Mouse (Mus musculus): ENCODE data around the gene Fbxo9. TPM values are rescaled to one million over a fixed set of nuclear protein-coding genes. Genes with fewer than 3 reads are reported as not detected.

Fbxo9 gene
- total and polyA plus RNA-seq, 2 experiments from 2014 or later: 60.4 to 67.5 TPM

DNA sequence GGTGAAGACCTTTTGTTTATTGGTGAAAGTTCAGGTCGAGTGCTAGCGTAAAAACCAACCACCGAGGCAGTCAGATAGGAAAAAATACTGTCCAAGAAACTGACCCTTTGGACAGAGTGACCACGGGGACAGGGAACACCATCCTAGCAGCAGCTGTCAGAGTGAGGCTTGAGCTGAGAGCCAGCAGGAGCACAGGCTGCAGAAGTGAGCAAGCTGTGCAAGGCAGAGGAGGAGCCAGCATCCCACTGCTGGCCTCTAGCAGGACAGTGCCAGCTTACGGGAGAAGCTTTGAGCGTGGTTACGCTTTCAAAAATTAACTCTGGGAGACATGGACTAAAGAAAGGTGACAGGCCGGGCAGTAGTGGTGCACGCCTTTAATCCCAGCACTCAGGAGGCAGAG lies 21.1 kb downstream of the Fbxo9 start:
- no peak for ATAC-seq (ENCODE audit: insufficient read depth, low read depth)
- Histone ChIP-seq H3K27ac (ENCODE audit: low read depth) (no peak overlapping the region), H3K4me2 (ENCODE audit: low read depth, low read length) (no peak overlapping the region)

DNA sequence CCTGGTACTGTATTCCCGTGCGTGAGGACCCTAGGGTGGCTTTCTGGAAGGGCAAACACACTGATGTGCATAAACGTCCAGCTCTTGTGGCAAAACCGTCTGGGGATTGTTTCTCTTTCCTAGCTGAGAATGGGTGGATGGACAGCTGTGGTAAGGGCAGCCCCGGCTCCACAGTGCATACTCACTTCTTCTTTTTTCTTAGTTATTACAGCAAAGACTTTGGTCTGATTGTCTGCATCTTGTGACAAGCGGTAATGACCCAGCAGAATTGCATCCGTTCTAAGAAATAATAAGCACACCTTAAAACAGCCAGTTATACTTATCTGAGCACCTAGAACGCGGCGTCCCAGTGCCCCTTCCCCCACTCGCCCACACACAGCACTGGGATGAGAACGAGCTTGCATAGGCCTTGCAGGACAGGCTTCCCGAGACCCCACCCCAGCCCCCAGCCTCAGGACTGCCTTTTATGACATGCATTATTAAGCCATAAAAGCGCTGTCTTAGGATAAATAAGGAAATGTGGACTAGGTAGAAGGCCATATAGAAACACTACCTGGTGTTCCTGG lies 23.1 kb downstream of the Fbxo9 start:
- 87% methylated on average over 14 of the region's 14 CpGs for WGBS
- H3K36me3 ChIP-seq (replicated peaks; ENCODE audit: control insufficient read depth, insufficient read depth, low read length): peaks cover 63% of the 10 kb centered on the region

More for the DNA sequence above, 21.1 kb downstream of the Fbxo9 start:
- TF ChIP-seq EP300 (IDR thresholded peaks at IDR 0.05; ENCODE audit: low read depth) (no peak), CTCF (IDR thresholded peaks at IDR 0.05; ENCODE audit: low read depth) (no peak)
- H3K27me3 ChIP-seq (ENCODE audit: control insufficient read depth, insufficient read depth, low read length): no peaks in the 10 kb centered on the region
- DNase-seq (ENCODE audit: low spot score): no peak
- H3K4me1 ChIP-seq (ENCODE audit: control insufficient read depth, insufficient read depth): peaks cover 17% of the 10 kb centered on the region; the same call in 1 of the 2 replicates
- peaks cover 62% of the 10 kb centered on the region for H3K36me3 ChIP-seq (replicated peaks; ENCODE audit: control insufficient read depth, insufficient read depth, low read length)
- WGBS: 86% methylated on average over 9 of the region's 9 CpGs
- no peak overlapping the region for H3K4me3 ChIP-seq (ENCODE audit: low read depth, low read length)
- no peaks in the 10 kb centered on the region for H3K9me3 ChIP-seq (replicated peaks; ENCODE audit: control insufficient read depth, low read length)
- no peak overlapping the region for H3K9ac ChIP-seq (replicated peaks; ENCODE audit: low read depth, low read length)

DNA sequence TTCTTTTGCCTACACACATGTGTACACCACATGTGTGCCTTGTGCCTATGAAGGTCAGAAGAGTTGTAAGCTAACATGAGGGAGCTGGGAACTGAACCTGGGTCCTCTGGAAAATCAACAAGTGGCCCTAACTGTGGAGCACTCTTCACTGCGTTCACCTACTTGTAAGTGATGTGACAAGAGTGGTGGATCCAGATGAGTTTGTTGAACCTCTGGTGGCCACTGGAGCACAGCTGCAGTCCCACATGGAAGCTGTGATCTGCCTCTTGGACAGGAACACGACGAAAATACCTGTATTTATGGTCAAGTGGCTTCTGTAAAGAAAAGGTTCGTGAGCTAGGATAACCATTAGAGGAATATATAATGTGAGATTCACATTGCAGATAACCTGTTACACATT lies 24.5 kb downstream of the Fbxo9 start:
- H3K36me3 ChIP-seq (replicated peaks; ENCODE audit: control insufficient read depth, insufficient read depth, low read length): peaks cover 61% of the 10 kb centered on the region
- peaks cover 12% of the 10 kb centered on the region; the same call in 1 of the 2 replicates for H3K4me1 ChIP-seq (ENCODE audit: control insufficient read depth, insufficient read depth)
- no peak for TF ChIP-seq CTCF (IDR thresholded peaks at IDR 0.05; ENCODE audit: low read depth)
- TF ChIP-seq EP300 (IDR thresholded peaks at IDR 0.05; ENCODE audit: low read depth): no peak
- no peak overlapping the region for H3K27ac ChIP-seq (ENCODE audit: low read depth)
- H3K9ac ChIP-seq (replicated peaks; ENCODE audit: low read depth, low read length): no peak overlapping the region
- H3K9me3 ChIP-seq (replicated peaks; ENCODE audit: control insufficient read depth, low read length): no peaks in the 10 kb centered on the region
- ATAC-seq (ENCODE audit: insufficient read depth, low read depth) (no peak), DNase-seq (ENCODE audit: low spot score) (no peak)
- WGBS: 89% methylated on average over 4 of the region's 4 CpGs
- H3K4me2 ChIP-seq (ENCODE audit: low read depth, low read length): no peak overlapping the region
- no peak overlapping the region for H3K4me3 ChIP-seq (ENCODE audit: low read depth, low read length)
- no peaks in the 10 kb centered on the region for H3K27me3 ChIP-seq (ENCODE audit: control insufficient read depth, insufficient read depth, low read length)

More for the DNA sequence above, 23.1 kb downstream of the Fbxo9 start:
- TF ChIP-seq EP300 (IDR thresholded peaks at IDR 0.05; ENCODE audit: low read depth) (no peak), CTCF (IDR thresholded peaks at IDR 0.05; ENCODE audit: low read depth) (no peak)
- ATAC-seq (ENCODE audit: insufficient read depth, low read depth) (no peak), DNase-seq (ENCODE audit: low spot score) (no peak)
- Histone ChIP-seq H3K9ac (replicated peaks; ENCODE audit: low read depth, low read length) (no peak overlapping the region), H3K4me1 (ENCODE audit: control insufficient read depth, insufficient read depth) (peaks cover 17% of the 10 kb centered on the region; the same call in 1 of the 2 replicates), H3K27ac (ENCODE audit: low read depth) (no peak overlapping the region), H3K9me3 (replicated peaks; ENCODE audit: control insufficient read depth, low read length) (no peaks in the 10 kb centered on the region), H3K4me2 (ENCODE audit: low read depth, low read length) (no peak overlapping the region), H3K27me3 (ENCODE audit: control insufficient read depth, insufficient read depth, low read length) (no peaks in the 10 kb centered on the region), H3K4me3 (ENCODE audit: low read depth, low read length) (no peak overlapping the region)

DNA sequence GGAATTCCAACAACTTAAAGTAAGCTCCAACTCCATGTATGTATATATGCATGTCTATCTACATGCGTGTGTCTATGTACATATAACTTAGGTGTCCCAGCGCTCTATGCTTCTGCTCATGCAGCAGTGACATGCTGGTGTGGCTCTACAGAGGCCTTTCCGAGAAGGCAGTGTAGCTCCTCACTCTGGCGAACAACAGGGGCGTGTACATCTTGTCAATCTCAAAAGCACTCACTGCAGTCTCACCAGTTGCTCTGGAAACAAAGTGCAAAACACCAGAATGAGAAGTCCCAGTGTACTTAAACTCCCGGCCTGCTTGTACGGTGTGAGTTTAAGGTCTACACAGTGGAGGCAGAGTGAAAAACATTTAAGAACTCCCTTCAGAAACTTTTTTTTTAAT lies 27.0 kb downstream of the Fbxo9 start:
- H3K4me2 ChIP-seq (ENCODE audit: low read depth, low read length): no peak overlapping the region
- H3K27me3 ChIP-seq (ENCODE audit: control insufficient read depth, insufficient read depth, low read length): no peaks in the 10 kb centered on the region
- no peaks in the 10 kb centered on the region for H3K9me3 ChIP-seq (replicated peaks; ENCODE audit: control insufficient read depth, low read length)
- peaks cover 52% of the 10 kb centered on the region for H3K36me3 ChIP-seq (replicated peaks; ENCODE audit: control insufficient read depth, insufficient read depth, low read length)
- TF ChIP-seq EP300 (IDR thresholded peaks at IDR 0.05; ENCODE audit: low read depth) (no peak), CTCF (IDR thresholded peaks at IDR 0.05; ENCODE audit: low read depth) (no peak)
- H3K4me3 ChIP-seq (ENCODE audit: low read depth, low read length): no peak overlapping the region
- H3K27ac ChIP-seq (ENCODE audit: low read depth): no peak overlapping the region
- H3K4me1 ChIP-seq (ENCODE audit: control insufficient read depth, insufficient read depth): no peaks in the 10 kb centered on the region
- no peak for DNase-seq (ENCODE audit: low spot score)
- no peak overlapping the region for H3K9ac ChIP-seq (replicated peaks; ENCODE audit: low read depth, low read length)
- 73% methylated on average over 7 of the region's 7 CpGs for WGBS
- ATAC-seq (ENCODE audit: insufficient read depth, low read depth): no peak

DNA sequence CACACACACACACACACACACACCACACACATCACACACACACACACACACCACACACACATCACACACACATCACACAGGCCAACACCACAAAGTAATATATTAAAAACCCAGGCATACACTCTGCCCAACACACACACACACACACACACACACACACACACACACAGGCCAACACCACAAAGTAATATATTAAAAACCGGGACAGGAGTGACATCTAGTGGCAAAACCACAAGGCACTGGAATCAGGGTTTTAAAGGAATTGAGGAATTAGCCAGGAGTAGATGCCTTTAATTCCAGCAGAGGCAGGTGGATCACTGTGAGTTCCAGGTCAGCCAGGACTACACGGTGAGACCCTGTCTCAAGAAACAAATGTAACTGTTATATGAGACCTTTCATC lies 30.6 kb downstream of the Fbxo9 start:
- WGBS: 20% methylated on average over 2 of the region's 2 CpGs
- no peak for DNase-seq (ENCODE audit: low spot score)
- H3K9me3 ChIP-seq (replicated peaks; ENCODE audit: control insufficient read depth, low read length): no peaks in the 10 kb centered on the region
- peaks cover 16% of the 10 kb centered on the region for H3K36me3 ChIP-seq (replicated peaks; ENCODE audit: control insufficient read depth, insufficient read depth, low read length)
- no peak for TF ChIP-seq EP300 (IDR thresholded peaks at IDR 0.05; ENCODE audit: low read depth)
- peak; percentile 51 for TF ChIP-seq CTCF (IDR thresholded peaks at IDR 0.05; ENCODE audit: low read depth)
- H3K27ac ChIP-seq (ENCODE audit: low read depth): no peak overlapping the region
- H3K4me3 ChIP-seq (ENCODE audit: low read depth, low read length): no peak overlapping the region
- ATAC-seq (ENCODE audit: insufficient read depth, low read depth): no peak
- H3K9ac ChIP-seq (replicated peaks; ENCODE audit: low read depth, low read length): no peak overlapping the region
- no peaks in the 10 kb centered on the region for H3K4me1 ChIP-seq (ENCODE audit: control insufficient read depth, insufficient read depth)
- H3K27me3 ChIP-seq (ENCODE audit: control insufficient read depth, insufficient read depth, low read length): no peaks in the 10 kb centered on the region
- H3K4me2 ChIP-seq (ENCODE audit: low read depth, low read length): no peak overlapping the region

DNA sequence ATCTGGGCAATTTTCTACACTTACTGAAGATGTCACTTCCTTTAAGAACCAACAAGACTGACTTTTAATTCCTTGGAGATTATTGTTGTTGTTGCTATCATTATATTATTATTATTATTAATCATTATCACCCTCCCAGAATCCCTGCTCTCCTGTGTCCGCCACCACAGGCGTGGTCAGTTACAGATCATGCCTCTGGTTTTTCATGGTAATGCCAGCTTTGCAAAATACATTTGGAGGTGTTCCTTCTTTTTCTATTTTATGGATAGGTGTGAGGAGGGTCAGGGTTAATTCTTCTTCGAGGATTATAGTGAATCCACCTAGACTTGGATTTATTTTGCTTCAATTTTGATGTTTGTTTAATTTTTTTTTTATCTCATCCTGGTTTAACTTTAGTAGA lies 33.6 kb downstream of the Fbxo9 start:
- DNase-seq (ENCODE audit: low spot score) (no peak), ATAC-seq (ENCODE audit: insufficient read depth, low read depth) (no peak)
- 84% methylated on average over 3 of the region's 3 CpGs for WGBS
- no peak overlapping the region for H3K4me3 ChIP-seq (ENCODE audit: low read depth, low read length)
- no peak overlapping the region for H3K4me2 ChIP-seq (ENCODE audit: low read depth, low read length)
- no peak overlapping the region for H3K27ac ChIP-seq (ENCODE audit: low read depth)
- no peaks in the 10 kb centered on the region for H3K27me3 ChIP-seq (ENCODE audit: control insufficient read depth, insufficient read depth, low read length)
- H3K36me3 ChIP-seq (replicated peaks; ENCODE audit: control insufficient read depth, insufficient read depth, low read length): no peaks in the 10 kb centered on the region; the same call in 1 of the 2 replicates
- no peaks in the 10 kb centered on the region for H3K9me3 ChIP-seq (replicated peaks; ENCODE audit: control insufficient read depth, low read length)
- TF ChIP-seq EP300 (IDR thresholded peaks at IDR 0.05; ENCODE audit: low read depth): no peak
- TF ChIP-seq CTCF (IDR thresholded peaks at IDR 0.05; ENCODE audit: low read depth): no peak
- no peaks in the 10 kb centered on the region for H3K4me1 ChIP-seq (ENCODE audit: control insufficient read depth, insufficient read depth)
- no peak overlapping the region for H3K9ac ChIP-seq (replicated peaks; ENCODE audit: low read depth, low read length)

All from heart, postnatal 0 days (tissue).